Mouse (Mus musculus) cerebellum, adult 2 months (tissue): ENCODE measurements at regions not wholly inside any gene's neighbourhood (a gene's known extent, or its start where the extent isn't known, plus 50 kb on each side); places are given as distances from the start of the nearest gene placed in this dataset.

Experiments
- CTCF ChIP-seq: fragments of 200-500 bp; IDR thresholded peaks from 2 replicates; pipeline ENCODE4 v1.5.1; 2011; ENCODE audit warnings: low read depth, mild to moderate bottlenecking, control low read depth, low read length, moderate library complexity, borderline replicate concordance; ENCODE audit not compliant: insufficient read depth
- POLR2A ChIP-seq: fragments of 200-500 bp; IDR thresholded peaks from 2 replicates; pipeline ENCODE4 v1.6.1; 2011; ENCODE audit warnings: low read length, control low read depth, borderline replicate concordance; ENCODE audit not compliant: insufficient read depth

DNA sequence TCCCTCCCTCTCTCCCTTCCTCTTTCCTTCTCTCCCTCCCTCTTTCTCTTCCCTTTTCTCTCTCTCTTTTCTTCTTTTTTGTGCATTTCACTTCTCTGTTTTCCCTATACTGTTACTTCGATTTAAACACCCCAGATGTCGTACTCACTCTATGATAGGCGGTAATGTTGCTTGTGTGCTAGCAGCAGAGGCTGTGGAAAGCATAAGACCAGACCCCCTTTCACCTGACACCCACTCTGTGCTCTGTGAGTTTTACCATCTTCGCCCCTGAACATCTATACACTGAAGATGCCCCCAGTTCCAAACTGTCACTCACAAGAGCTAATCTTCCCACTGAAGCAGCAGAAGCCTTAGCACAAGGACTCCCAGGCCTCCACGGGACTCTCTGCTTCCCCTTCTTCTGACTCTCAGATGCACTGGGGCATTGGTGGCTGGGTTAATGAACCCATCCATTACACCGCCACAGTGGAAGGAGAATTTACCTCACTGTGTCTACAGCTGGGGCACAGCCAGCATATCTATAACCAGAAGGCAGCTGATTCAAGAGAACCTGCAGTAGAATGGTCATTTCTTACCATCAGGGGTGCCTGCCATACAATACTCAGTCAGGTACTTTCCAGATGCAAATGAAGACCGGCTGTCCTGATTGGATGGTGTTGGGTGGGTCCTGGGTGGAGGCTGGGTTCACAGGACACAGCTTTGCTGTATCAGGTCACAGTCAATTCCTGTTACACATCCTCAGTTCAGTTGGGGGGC is 194.0 kb upstream of the Runx1 start:
- TF ChIP-seq CTCF (no peak), POLR2A (no peak)
